Mouse (Mus musculus) kidney, adult 2 months (tissue): ENCODE measurements around the gene Cenpc1. TPM values are rescaled to one million over a fixed set of nuclear protein-coding genes. Genes with fewer than 3 reads are reported as not detected.

Experiments
- DNase-seq: peaks from one replicate; pipeline ENCODE4 v3.0.0; 2021
- H3K27ac ChIP-seq: fragments of 200-500 bp; 2 replicates; pipeline ENCODE4 v1.5.1; 2012; ENCODE audit warnings: low read depth, low read length, control low read depth, inconsistent platforms; ENCODE audit not compliant: insufficient read depth
- H3K27me3 ChIP-seq: fragments of 200-500 bp; replicated peaks from 2 replicates; pipeline ENCODE4 v1.6.1; 2012; ENCODE audit warnings: mild to moderate bottlenecking, moderate library complexity, low read length, inconsistent platforms; ENCODE audit not compliant: control insufficient read depth, insufficient read depth
- H3K36me3 ChIP-seq: fragments of 200-500 bp; 2 replicates; pipeline ENCODE4 v1.6.1; 2012; ENCODE audit warnings: mild to moderate bottlenecking, moderate library complexity, low read length, inconsistent platforms; ENCODE audit not compliant: control insufficient read depth, insufficient read depth
- H3K4me1 ChIP-seq: fragments of 200-500 bp; 2 replicates; pipeline ENCODE4 v1.6.1; 2011; ENCODE audit warnings: low read length; ENCODE audit not compliant: control insufficient read depth, insufficient read depth
- H3K4me3 ChIP-seq: fragments of 200-500 bp; 2 replicates; pipeline ENCODE4 v1.5.1; 2011; ENCODE audit warnings: mild to moderate bottlenecking, low read depth, low read length, control low read depth; ENCODE audit not compliant: insufficient read depth
- CTCF ChIP-seq: fragments of 200-500 bp; conservative IDR thresholded peaks from 2 replicates; pipeline ENCODE4 v1.5.1; 2011; ENCODE audit warnings: low read depth, mild to moderate bottlenecking, control low read depth, low read length, moderate library complexity, mixed read lengths; ENCODE audit not compliant: insufficient read depth, insufficient read length
- POLR2A ChIP-seq: fragments of 200-500 bp; IDR thresholded peaks from one replicate; pipeline ENCODE4 v1.6.1; 2011; ENCODE audit warnings: low read depth, low read length, control low read depth
- WGBS: fragments of 180-500 bp; shearing (Covaris S2); methylation state at CpG from one replicate; pipeline ENCODE4 v1.1.7; 2018; 5-methylcytosine and 5-hydroxymethylcytosine counted together
- polyA plus RNA-seq: library from polyadenylated mRNA; depleted of rRNA; stranded (reverse); fragments of >200 nt; gene quantifications from 2 replicates; pipeline ENCODE4 v1.2.3, GENCODE M21; 2012

Cenpc1 gene
- polyA plus RNA-seq, 1 experiment, result 2.6 TPM

DNA sequence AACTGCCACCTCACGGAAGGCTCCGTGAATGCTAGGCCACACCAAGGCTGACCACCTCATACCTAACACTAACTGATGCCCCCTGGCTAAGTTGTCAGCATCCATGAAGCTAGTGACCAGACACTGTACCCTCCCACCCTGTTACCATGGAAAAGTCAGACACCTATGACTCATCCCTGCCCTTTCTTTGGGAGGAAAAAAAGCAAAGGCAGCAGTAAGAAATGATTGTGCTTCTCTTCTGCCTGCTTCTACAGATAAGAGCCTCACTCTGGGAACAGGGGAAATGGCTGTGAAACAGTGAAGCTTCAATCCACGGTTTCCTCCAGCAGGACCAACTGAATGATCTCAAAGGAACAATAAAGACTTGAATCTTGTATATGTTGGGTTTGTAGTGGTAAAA is 3.1 kb upstream of the Cenpc1 start:
- DNase-seq, result no peak
- WGBS, result 75% methylated on average over 3 of the region's 3 CpGs
- no peaks in the 10 kb centered on the region for H3K27me3 ChIP-seq
- H3K4me3 ChIP-seq, result no peak overlapping the region
- H3K4me1 ChIP-seq, result peaks cover 4% of the 10 kb centered on the region; the same call in 1 of the 2 replicates
- H3K36me3 ChIP-seq, result no peaks in the 10 kb centered on the region
- no peak for TF ChIP-seq POLR2A
- no peak for TF ChIP-seq CTCF
- H3K27ac ChIP-seq, result no peak overlapping the region

DNA sequence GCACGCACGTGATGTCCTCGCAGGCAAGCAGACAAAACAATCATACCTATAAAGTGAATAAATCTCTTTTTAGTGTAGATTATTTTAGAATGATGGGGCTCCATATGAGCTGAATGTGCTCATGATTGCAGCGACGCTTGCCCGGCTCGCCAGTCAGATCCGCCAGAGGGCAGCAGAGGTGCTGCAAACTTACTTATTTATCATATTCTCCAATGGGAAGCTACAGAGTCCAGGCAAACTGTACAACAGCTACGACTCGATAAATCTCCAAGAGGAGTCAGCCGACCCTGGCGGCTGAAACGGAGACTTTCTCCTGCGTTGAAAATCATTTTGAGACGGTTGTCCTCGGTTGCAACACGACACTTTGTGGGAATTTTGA is 1.2 kb upstream of the Cenpc1 start:
- H3K27me3 ChIP-seq, result no peaks in the 10 kb centered on the region
- H3K4me3 ChIP-seq, result peak overlapping the region; percentile 49
- H3K27ac ChIP-seq, result 0 out of 2 replicates have a peak overlapping the region, but pooled peaks have one; percentile 21
- H3K36me3 ChIP-seq, result no peaks in the 10 kb centered on the region
- WGBS, result under 1% methylated on average over 17 of the region's 17 CpGs
- H3K4me1 ChIP-seq, result peaks cover 4% of the 10 kb centered on the region; the same call in 1 of the 2 replicates
- TF ChIP-seq POLR2A, result no peak
- TF ChIP-seq CTCF, result peak; percentile 90
- peak; percentile 93 for DNase-seq

DNA sequence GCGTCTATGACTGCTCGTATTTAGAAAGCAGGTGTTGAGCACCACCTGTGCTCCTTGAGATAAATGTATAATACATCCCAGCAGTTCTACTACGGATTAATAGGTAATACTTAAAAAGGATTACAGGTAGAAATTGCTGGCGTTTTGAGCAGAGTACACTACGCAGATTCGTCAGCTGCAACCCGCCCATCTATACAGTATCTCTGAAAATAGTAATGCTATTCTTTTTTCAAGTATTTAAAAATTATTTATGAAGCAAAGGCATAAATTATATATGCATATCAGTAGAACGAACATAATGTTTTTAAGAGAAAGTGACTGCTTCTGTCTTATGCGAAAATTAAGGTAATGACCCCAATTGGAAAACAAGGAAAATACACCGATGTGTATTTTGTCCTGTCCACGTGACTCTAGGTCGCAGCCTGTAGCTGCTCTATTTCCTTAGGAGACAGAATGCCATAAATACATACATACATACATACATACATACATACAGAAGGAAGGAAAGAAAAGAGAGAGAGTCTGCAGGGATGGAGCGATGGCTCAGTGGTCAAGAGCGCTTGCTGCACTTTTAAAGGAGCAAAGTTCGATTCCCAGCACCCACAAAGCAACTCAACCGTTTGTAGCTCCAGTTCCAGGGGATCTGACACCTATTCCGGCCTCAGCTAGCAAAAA is 630 bp upstream of the Cenpc1 start:
- Histone ChIP-seq H3K27ac (0 out of 2 replicates have a peak overlapping the region, but pooled peaks have one; percentile 21), H3K27me3 (no peaks in the 10 kb centered on the region), H3K4me1 (peaks cover 4% of the 10 kb centered on the region; the same call in 1 of the 2 replicates), H3K36me3 (no peaks in the 10 kb centered on the region), H3K4me3 (peak overlapping the region; percentile 37)
- WGBS, result under 1% methylated on average over 17 of the region's 17 CpGs
- no peak for DNase-seq
- no peak for TF ChIP-seq POLR2A
- no peak for TF ChIP-seq CTCF

DNA sequence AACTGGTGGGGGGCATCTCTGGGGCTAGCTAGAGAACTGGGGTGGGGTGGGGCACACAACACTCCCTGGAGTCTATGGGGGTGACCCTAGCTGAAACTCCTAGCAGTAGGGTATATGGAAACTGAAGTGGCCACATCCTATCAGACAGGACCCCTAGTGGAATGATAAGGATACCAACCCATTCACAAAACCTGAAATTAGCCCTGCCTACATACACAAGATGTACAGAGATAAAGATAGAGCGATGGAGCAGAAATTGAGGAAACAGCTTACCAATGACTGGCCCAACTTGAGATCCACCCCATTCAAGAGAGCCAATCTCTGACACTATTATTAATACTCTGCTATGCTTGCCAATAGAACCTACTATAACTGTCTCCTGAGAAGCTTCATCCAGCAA is 1.9 kb downstream of the Cenpc1 start:
- TF ChIP-seq CTCF (no peak), POLR2A (no peak)
- 91% methylated on average over 1 of the region's 1 CpGs for WGBS

DNA sequence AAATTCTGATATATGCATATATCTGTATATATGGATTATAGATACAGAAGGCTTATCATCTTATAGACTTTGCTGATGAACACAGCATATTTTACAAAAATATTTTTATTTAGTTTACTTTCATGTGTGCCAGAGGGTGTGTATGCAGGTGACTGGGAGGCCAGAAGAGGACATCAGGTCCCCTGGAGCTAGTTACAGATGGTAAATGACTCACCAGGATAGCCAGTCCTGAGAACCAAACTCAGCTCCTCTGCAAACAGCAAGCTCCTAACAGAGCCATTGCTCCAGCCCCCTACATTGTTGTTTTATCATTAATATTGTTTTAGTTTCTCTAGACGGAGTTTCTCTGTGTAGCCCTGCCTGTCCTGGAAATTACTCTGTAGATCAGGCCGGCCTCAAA is 35.6 kb downstream of the Cenpc1 start:
- 89% methylated on average over 2 of the region's 2 CpGs for WGBS
- H3K27ac ChIP-seq, result no peak overlapping the region

More for the DNA sequence above, 1.9 kb downstream of the Cenpc1 start:
- H3K4me1 ChIP-seq, result peaks cover 4% of the 10 kb centered on the region; the same call in 1 of the 2 replicates
- no peaks in the 10 kb centered on the region for H3K36me3 ChIP-seq
- no peaks in the 10 kb centered on the region for H3K27me3 ChIP-seq
- no peak for DNase-seq
- no peak overlapping the region for H3K4me3 ChIP-seq
- H3K27ac ChIP-seq, result no peak overlapping the region

DNA sequence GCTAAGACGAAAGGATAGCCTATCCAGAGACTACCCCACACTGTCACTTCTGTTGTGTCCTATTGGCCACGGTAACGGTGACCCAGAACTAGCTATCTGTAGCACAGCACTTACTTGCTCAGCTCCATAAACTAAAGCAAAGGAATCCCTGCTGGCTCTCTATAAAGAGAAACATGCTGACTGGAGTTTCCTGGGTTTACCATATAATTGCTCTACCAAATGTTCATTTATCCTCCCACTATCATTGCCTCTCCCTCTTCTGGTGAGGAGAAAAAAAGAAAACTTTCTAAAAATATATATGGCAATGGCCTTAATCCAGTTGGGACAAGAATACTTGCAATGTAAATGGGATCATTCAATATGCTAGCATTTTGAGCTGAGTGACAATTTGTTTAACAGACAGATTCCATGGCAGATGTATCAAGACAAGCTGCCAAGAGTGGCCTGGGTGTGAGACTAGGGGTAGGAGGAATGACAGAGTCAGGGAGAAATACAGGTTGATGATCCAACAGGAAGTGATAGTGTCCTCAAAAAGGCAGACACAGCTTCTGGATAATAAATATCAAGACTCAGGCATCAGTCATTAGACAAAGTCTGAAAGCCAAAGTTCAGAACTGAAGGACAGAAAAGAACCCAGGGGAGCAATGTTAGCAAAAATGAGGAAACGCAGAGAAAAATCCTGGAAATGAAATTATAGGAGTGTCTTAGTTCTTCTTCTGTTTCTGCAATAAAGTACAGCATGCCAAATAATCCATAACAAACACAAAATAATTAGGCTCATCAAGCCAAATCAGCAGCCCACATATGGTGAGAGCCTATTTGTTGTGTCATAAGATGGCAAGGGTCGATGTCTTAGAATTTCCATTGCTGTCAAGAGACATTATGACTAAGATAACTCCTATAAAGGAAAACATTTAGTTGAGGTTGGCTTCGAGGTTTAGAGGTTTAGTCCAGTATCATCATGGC is 68.6 kb downstream of the Cenpc1 start:
- Histone ChIP-seq H3K36me3 (no peaks in the 10 kb centered on the region), H3K4me3 (no peak overlapping the region), H3K4me1 (no peaks in the 10 kb centered on the region), H3K27me3 (no peaks in the 10 kb centered on the region), H3K27ac (no peak overlapping the region)
- no peak for TF ChIP-seq CTCF
- TF ChIP-seq POLR2A, result no peak
- no peak for DNase-seq
- 86% methylated on average over 6 of the region's 6 CpGs for WGBS

More for the DNA sequence above, 35.6 kb downstream of the Cenpc1 start:
- H3K36me3 ChIP-seq, result peaks cover 2% of the 10 kb centered on the region
- no peak overlapping the region for H3K4me3 ChIP-seq
- no peaks in the 10 kb centered on the region for H3K4me1 ChIP-seq
- TF ChIP-seq CTCF, result no peak
- no peak for TF ChIP-seq POLR2A
- no peak for DNase-seq
- no peaks in the 10 kb centered on the region for H3K27me3 ChIP-seq

DNA sequence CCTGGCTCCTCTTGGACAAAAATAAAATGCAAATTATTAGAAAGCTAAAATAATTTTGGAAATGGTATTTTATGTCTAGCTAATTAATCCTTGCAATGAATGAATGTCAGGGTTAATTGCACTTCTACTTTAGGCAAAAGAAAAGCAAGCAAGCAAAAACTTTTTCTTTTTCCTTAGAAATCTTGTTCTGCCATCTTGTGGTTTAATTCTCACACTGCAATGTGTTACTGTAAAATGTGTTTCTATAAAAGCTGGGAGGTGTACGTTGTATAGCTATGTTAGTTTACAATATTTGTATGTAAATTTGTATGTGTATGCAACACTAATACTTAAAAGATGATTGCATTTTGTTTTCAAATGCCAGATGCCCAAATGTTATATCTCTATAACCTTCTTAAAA is 70.8 kb downstream of the Cenpc1 start:
- no peak for DNase-seq
- TF ChIP-seq POLR2A (no peak), CTCF (no peak)
- WGBS, result 55% methylated on average over 1 of the region's 1 CpGs
- Histone ChIP-seq H3K36me3 (no peaks in the 10 kb centered on the region), H3K27ac (no peak overlapping the region), H3K4me3 (no peak overlapping the region), H3K27me3 (no peaks in the 10 kb centered on the region), H3K4me1 (no peaks in the 10 kb centered on the region)
